Mouse (Mus musculus) right cerebral cortex, postnatal 36 days (tissue): ENCODE results near the gene Ubr3.

Source experiments
- DNase-seq, 2 experiments: peaks; one replicate each; pipeline ENCODE4 v3.0.0; 2022; ENCODE audit warnings: low spot score in 2 of 2, mixed read lengths in 1 of 2

The Ubr3 gene

GRCm38 (mm10) chr2:69897039-69897617, at the start of gene Ubr3:
Gene Ubr3 (plus strand): TSS chr2:69897246.
- peak; percentile 94 to 95 for DNase-seq

- DNase-seq: no peak
Observed at GRCm38 (mm10) chr2:69849215-69849614, 47.8 kb upstream of the Ubr3 start.

DNA sequence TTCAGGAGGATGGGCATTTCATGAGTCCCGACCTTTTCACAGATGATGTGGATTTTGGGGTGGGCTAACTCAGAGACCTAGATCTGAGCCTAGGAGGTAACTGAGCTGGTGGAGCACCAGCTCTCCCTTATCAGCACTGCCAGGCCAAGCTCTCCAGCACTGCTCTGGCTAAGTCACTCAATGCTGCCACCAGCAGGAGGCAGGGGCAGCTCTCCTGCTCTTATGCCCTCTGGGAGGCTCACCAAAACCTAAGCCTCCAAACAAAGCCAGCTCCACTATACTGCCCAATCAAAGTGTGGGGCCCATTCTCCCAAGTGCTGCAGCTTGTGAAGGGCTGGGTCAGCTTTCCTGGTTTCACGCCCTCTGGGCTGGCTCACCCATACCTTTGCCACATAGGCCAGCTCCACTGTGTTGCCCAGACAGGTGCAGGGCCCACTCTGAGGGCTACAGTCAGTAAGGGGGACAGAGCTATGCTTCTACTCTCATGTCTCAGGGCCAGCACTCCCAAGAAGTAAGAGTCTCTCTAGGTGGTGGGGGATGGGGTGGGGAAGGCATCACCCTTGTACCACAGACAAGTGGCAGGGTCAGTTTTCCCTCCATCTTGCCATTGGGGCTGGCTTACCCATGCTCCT, 45.5 kb upstream of the Ubr3 start:
- DNase-seq: no peak

GRCm38 (mm10) chr2:69856392-69856791, 40.7 kb upstream of the Ubr3 start:
- no peak for DNase-seq

DNA sequence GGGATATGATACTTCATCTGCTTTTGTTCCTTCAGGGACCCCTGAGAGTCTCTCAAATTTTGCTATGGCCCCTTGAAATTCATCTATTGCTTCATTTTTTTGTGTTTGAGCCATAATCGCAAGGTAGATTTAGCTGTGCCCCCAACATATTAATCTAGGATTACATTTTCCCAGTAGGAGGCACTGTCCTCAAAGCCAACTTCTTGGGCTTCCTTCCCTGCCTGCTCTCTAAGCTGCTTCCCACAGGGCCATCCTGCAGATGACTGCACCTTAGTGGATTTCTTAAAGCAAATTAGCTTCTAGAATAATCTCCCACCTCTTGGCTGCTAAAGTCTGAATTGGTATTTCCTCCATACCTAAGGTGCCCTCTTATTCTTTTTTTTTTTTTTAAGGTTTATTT, 39.2 kb upstream of the Ubr3 start:
- DNase-seq: no peak

- DNase-seq: no peak
Observed at GRCm38 (mm10) chr2:69860972-69861452, 36.0 kb upstream of the Ubr3 start.

DNA sequence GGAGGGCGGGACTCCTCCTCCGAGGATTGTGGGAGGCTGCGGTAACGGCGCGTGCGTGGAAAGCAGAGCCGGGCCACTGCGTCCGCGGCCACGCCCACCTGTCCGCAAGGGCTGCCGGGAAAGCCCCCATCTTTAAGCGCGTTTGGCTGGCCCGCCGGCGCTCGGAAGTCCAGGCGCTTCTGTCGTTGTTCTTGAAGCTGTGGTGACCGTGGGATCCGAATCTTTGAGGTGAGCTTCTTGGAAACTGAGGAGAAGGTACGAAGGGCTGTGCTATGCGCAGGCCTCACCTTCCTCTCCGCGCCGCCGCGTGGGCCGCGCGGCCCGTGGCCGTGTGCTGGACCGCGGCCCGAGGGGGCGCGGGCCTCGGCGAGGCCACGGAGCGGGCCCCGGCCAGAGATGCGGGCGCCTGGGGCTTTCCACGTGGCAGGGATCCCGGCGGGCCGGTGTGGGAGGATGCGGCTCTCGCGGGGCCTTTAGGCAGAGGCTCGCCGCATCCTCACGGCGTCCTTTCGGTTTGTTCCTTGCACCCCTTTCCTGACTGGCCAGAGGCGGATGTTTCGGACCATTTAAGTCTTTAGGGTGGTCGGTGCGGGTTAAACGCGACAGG, 35.5 kb upstream of the Ubr3 start, which contains the start of gene Ssb:
Gene Ssb, plus strand, starts transcription at position 78 of the 607 bp plus-strand sequence.
- DNase-seq: peak; percentile 90

GRCm38 (mm10) chr2:69862117-69862657, 34.9 kb upstream of the Ubr3 start:
- no peak for DNase-seq

DNA sequence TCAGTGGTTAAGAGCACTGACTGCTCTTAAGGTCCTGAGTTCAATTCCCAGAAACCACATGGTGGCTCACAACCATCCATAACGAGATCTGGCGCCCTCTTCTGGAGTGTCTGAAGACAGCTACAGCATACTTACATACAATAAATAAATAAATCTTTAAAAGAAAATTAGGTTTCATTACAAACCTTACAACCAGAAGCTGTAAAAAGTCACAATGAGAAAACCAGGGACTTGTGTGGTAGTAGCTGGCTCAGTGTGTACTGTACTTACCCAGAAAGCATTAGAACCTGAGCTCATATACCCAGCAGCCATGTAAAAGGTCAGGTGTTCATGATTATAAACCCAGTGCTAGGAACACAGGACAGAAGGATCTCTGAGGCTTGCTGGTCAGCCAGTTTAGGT, 13.1 kb upstream of the Ubr3 start:
- DNase-seq: no peak

- DNase-seq: no peak
Observed at GRCm38 (mm10) chr2:69884581-69884980, 12.5 kb upstream of the Ubr3 start.

- DNase-seq: no peak
Observed at GRCm38 (mm10) chr2:69885050-69885449, 12.0 kb upstream of the Ubr3 start.

GRCm38 (mm10) chr2:69885451-69886305, 11.4 kb upstream of the Ubr3 start, which contains the start of gene Mettl5:
Gene Mettl5 (minus strand): TSS chr2:69885615.
- peak; percentile 86 for DNase-seq

GRCm38 (mm10) chr2:69888957-69889356, 8.1 kb upstream of the Ubr3 start:
- no peak for DNase-seq

- no peak for DNase-seq
Observed at GRCm38 (mm10) chr2:69890843-69891242, 6.2 kb upstream of the Ubr3 start.

- DNase-seq: no peak
Observed at GRCm38 (mm10) chr2:69893145-69893544, 3.9 kb upstream of the Ubr3 start.

DNA sequence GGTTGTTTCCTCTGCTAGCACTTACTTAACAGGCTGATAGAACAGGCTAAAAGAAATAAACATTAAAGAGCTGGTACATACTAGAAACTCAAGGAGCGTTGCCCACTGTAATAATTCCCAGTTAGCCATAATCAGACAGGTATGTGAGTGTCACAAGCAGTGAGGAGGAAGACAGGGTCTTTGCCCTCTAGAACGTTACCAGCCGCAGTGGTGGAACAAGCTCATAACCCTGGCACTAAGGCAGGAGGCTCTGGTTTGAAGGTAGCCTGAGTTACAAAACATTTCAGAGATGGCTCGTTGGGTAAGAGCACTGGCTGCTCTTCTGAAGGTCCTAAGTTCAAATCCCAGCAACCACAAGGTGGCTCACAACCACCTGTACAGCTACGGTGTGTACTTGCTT, 3.2 kb upstream of the Ubr3 start:
- no peak for DNase-seq

DNA sequence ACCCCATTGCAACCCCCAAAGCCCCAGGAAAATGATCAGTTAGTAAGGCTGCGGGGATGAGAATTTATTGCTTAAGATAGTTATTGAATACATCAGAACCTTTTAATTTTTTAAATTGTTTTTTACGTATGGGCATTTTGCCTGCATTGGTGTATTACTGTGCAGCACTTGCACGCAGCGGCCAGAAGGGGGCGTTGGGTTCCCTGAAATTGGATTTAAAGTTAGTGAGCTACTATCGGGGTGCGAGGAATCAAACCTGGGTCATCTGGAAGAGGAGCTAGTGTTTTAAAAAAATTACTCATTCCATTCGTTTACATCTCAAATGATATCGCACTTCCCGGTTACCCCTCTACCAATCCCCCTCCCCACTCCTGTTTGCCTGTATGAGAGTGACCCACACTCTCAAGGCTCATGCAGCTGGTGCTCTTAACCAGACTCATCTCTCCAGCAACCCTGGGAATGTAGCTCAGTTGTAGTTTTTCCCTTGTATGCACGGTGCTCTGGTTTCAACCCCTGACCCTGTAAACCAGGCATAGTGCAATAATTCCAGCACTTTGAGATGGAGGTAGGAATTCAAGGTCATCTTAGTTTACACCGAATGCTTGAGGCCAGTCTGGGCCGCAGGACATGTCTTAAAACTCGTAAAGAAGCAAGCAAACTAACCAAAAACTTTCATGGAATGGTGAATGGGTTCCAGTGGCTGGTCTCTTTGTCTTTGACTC, 1.4 kb upstream of the Ubr3 start:
- no peak for DNase-seq

DNA sequence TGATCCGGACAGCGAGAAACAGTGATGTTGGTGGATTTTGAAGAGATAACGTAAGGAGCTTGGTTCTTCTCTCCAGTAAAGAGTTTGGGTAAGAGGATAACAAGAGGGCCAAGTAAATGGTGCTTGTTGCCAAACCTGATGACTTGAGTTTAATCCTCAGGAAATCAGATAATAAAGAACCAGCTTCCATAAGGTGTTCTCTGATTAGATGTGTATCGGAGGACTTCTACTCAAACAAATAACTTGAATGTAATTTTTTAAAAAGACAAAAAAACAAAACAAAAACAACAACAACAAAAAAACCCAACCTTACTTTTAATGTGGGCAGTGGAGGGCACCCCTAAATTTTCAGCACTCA, 843 bp upstream of the Ubr3 start:
- DNase-seq: no peak

- peak; percentile 29 to 41 for DNase-seq
Observed at GRCm38 (mm10) chr2:69897618-69898575, 851 bp downstream of the Ubr3 start.

DNA sequence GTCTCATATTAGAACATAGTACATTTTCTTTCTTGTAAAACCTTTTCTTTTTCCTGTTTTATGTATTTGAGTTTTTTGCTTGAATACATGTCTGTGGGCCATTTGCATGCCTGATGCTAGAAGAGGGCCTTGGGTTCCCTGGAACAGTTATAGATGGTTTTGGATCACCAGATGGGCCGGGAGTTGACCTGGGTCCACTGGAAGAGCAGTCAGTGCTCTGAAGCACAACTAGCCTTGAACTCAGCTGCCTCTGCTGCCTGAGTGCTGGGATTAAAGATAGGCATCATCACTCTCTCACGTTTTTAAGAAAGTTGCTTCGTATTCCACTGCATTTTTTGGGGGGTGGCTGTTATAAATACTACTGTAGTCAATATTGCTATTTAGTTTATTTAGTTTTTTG, 6.5 kb downstream of the Ubr3 start:
- DNase-seq: no peak
